Mouse (Mus musculus): ENCODE data around the gene Spata31d1b.
A peak's percentile ranks its signal among the peaks of the same experiment; 100 is the strongest.
"Not testable (repeated sequence)": the region's sequence is repeated elsewhere in the genome, so short reads cannot be mapped to it uniquely, and the experiment has no call there.

Gene Spata31d1b

DNA sequence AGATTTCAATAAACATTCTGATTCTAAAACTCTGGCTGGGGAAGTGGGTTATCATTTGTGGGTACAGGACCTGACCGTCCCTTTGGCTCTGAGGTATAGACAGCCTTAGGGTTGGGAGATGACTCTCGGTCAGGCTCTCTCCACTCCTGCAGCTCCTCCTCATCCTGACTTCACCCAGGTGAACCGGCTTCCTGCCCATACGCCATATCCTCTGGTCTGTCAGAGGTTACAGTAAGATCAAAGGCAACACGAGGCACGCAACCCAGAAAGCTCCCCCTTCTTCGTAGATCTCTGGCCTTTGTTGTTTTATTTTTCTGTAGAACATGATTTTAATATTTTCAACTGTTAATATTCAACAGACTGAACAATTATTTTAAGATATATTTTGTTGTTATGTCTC is 16.3 kb upstream of the Spata31d1b start:
- DNase-seq: no peak

- no peak for DNase-seq
Observed at GRCm38 (mm10) chr13:59699131-59699530, 13.0 kb upstream of the Spata31d1b start.

DNA sequence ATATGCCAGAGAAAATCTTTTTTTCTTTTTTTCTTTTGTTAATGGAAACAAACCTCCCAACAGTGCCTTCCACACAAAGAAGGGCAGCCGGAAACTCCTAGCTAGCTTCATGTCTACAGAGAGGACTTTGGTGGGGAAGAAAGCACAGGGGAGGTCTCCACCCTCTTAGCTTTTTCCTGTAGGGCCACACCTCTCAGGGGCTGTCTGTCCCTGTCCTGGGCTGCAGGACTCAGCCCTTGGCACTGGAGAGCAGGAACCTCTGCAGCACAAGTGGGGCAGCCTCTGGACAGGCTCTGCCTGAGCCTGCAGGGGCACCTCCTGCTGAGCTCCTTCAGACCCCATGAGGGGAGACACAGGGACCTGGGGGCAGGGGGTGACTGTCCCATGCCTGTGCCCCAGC is 11.9 kb upstream of the Spata31d1b start:
- not testable (repeated sequence) for DNase-seq

DNA sequence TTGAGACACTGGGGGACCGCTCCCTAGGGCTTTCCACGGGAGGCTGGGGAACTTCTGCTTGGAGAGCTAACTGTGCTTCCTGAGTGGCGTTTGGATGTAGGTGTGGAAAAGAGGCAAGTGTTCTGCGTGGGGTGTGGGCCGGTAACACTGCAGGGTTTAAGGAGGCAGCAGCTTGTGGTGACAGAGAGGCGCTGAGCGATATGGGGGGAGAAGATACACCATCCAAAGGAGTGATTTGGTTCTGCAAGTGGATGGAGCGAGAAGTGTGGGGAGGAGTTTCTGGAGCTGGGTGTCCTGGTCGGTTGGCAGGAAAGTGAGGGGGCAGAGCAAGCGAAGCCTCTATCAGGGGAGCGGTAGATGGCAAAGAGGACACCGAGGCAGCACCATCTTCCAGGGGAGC is 8.6 kb upstream of the Spata31d1b start:
- no peak for DNase-seq

GRCm38 (mm10) chr13:59704562-59704961 is 7.5 kb upstream of the Spata31d1b start:
- DNase-seq: peak; percentile 22

GRCm38 (mm10) chr13:59710230-59710629 is 1.9 kb upstream of the Spata31d1b start, which contains the start of gene Spata31d1a:
Gene Spata31d1a, minus strand, starts transcription at chr13:59710330.
- DNase-seq: no peak

DNA sequence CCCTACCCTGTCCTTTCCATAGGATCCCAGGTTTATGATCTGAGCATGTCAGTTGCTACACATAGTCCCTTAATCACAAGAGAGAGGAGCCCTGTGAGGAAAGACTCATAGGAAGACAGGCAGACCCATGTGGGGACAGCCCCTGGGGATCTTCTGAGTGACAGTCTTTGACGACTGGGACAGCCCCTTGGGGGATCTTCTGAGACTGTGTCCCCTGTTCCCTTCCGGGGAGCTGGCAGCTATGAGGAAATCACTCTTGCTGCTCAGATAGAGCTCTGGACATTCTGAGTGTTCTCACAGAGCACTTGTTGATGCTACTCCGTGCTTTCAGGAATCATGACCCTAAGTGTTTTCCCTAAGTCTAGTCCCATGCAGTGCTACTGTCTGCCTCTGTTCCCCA is 1.6 kb downstream of the Spata31d1b start:
- no peak for DNase-seq

- DNase-seq: not testable (repeated sequence)
Observed at GRCm38 (mm10) chr13:59718857-59719440, 6.9 kb downstream of the Spata31d1b start.

- DNase-seq: no peak
Observed at GRCm38 (mm10) chr13:59719475-59719874, 7.4 kb downstream of the Spata31d1b start.

DNA sequence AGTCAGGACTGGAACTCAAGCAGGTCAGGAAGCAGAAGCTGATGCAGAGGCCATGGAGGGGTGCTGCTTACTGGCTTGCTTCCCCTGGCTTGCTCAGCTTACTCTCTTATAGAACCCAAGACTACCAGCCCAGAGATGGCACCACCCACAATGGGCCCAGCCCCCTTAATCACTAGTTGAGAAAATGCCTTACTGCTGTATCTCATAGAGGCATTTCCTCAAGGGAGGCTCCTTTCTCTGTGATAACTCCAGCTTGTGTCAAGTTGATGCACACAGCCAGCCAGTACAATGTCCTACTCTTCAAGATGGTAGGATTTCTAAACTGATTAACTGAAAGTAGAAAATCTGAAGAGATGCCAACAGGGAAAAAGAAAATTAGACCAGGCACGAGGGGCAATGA is 10.0 kb downstream of the Spata31d1b start:
- not testable (repeated sequence) for DNase-seq

DNA sequence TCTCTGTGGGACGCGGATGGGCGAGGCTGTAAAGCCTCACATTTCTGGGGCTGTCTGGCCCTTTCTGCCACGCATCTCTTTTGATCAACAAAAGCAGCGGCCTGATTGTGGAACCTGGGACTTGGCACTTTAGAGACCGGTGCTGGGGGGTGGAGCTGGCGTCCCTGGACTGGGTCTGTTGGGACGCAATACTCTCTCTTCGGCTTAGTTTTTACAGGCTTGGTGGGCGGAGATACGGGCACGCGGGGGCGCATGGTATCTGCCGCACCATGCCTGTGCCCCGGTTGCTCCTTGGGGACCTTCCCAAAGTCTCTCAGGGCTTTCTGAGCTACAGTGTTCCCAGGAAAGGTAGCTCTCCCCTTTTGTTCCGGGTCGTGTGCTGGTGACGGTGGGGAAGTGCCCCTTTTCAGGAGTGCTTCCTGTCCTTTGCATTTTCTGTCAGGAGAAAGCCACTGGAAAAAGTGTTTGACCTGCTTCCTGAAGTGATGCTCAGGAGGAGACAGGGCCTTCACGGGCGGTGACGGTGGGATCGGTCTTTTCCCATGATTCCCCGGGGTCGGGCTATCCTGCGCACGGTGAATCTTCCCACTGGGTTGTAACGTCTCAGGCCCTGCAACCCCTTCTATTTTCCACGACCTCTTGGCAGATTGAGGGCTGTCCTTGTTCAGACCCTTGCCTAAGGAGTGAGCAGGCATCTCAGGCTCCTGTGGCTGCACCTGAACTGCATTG is 14.2 kb downstream of the Spata31d1b start:
- no peak for DNase-seq

DNA sequence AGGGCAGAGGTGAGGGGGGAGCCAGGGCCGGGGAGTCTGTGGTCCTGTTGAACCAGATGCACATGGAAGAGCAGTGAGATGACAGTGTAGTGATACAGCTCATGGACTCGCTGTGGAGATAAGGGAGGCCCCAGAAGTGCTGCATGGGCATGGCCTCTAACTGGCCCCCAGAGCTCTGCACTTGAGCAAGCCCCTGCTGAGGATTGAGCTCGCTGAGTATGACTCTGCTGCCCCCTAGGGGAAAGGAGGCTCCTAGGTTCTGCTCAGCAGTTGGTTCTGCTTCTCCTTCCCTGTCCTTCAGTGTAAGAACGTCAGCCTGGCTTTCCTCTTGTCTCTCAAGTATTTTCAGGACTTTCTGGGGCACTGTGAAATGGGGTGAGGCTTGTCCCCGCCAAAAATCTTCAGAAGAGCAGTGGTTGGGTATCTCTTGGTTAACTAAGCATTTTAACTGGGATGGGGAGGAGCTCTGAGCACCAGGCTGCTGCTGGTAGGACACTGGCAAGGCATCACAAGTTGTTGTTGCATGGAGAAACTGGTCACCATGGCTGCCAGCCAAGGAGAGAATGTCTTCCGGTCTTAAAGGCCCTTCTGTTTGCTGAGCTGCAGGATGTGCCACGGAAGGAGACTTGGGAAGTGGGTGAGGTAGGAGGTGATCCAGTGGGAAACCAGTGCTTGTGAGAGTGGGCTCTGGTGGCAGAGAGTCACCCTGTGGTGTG is 16.5 kb downstream of the Spata31d1b start:
- DNase-seq: peak; percentile 76

DNA sequence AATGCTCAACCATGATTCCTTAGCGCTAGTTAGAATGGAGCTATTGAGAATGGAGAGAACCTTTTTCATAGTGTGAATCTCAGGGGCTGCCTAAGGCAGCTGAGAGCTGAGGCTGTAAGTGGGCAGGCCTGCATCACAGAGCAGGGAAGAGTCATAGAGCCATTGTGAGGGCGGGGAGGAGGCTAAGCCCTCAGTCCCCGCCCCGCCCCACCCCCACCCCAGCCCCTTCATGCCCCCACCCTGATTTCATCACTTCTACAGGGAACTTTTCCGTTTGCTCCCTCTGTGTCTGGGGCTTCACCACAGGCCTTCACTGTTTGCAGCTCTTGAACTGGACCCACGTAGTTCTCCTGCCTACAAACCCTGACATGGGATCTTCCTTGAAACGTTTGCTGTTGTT is 19.6 kb downstream of the Spata31d1b start, which contains the start of gene Spata31d1d:
Gene Spata31d1d (minus strand): TSS at position 101 of the 400 bp plus-strand sequence.
- DNase-seq: no peak

- no peak for DNase-seq
Observed at GRCm38 (mm10) chr13:59733936-59734335, 21.9 kb downstream of the Spata31d1b start.

GRCm38 (mm10) chr13:59734347-59734746 is 22.3 kb downstream of the Spata31d1b start:
- DNase-seq: not testable (repeated sequence)

DNA sequence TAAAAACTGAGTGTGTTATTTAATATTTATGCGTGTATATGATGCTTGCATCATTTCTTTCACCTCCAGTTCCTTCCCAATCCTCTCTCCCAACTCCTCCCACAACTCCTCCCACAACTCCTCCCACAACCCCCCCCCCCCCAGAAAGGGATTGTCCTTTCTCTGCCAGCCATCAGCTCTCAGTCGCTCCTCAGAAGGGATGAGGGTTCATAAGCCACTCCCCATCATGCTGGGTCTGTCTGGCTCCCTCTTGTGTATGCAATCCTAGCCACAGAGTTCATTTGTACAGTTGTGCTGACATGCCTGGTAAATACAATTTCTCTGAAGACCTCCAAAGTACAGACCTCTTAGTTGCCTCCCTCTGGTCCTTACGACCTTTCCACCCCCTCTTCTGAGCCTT is 23.1 kb downstream of the Spata31d1b start:
- DNase-seq: no peak

- no peak for DNase-seq
Observed at GRCm38 (mm10) chr13:59738455-59738854, 26.4 kb downstream of the Spata31d1b start.

- no peak for DNase-seq
Observed at GRCm38 (mm10) chr13:59739397-59739796, 27.3 kb downstream of the Spata31d1b start.

DNA sequence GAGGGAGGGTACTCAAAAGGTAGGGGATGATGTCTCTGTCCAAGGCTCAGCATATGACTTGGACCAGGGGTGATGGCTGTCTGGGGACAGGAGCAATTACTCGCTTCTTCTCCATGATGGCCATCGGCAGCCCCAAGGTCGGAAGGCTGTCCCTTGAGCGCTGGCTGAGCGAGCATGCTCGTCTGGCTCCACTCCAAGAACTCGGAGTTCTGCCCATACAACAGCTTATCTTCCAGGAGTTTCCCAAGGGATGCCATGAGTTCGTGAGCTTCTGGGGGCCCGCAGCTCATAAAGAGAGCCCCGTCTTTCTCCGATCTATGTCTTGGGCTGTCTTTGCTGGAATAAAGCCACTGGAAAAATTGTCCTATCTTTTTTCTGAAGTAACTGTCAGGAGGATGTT is 29.0 kb downstream of the Spata31d1b start:
- DNase-seq: no peak

DNA sequence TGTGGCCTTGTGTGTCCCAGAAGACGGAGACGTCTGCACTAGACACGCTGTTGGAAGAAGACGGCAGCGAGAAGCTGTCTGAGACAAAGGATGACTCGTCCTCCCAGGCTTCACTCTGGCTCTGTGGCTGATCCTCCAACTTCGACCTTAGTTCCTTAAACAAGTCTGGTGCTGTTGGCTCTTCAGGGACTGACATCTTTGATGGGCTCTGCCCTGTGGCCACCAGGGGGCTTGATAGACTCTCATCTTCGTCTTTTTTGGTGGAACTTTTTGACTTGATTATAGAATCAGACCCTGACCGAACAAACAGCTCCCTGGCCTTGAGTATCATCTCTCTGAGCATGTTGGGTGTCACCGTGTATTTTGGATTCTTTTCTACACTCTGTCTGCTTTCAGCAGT is 29.6 kb downstream of the Spata31d1b start:
- DNase-seq: no peak

GRCm38 (mm10) chr13:59745462-59745861 is 33.4 kb downstream of the Spata31d1b start:
- DNase-seq: no peak

DNA sequence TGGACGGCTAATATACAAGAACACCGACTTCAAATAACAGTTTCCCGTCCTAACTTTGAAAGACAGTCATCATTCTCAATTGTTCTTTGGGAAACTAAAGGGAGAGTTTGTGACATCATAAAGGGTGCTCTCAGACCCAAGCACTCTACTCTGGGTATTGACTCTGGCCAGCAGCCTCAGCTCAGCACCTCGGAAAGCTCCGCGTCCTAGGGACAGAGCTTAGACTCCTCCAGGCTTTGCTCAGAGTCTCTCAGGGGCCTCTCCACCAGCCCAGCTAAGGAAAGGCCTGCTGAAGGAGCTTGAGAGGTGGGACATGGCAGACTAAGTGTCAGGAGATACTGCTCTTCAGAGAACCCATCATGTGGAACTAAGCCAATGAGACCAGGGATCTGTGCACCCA is 34.1 kb downstream of the Spata31d1b start:
- no peak for DNase-seq

- DNase-seq: no peak
Observed at GRCm38 (mm10) chr13:59746711-59747110, 34.6 kb downstream of the Spata31d1b start, which contains the start of gene 1700014D04Rik. Gene 1700014D04Rik, minus strand, starts transcription at chr13:59746752.

DNA sequence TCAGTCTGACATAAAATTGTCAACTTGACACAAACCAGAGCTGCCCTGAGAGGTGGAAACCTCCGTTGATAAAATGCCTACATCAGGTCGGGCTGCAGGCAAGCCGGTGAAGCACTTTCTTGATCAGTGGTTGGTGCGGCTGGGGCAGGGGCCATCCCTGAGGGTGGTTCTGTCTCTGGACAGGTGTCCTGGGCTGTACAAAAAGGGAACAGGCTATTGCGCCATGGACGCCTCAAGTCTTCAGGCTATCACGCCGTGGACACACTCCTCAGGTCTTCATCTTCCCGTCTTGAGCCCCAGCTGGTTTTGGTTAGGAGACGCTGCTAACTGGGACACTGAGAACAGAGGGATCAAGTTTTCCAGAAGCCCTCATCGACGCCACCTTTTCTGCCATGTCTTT is 38.2 kb downstream of the Spata31d1b start:
- DNase-seq: no peak
